In genomic region chr1:155721443-155721842, GRCm38 (mm10) we compare ENCODE assay signal across 8 mouse cellular contexts. TPM values are rescaled to one million over a fixed set of nuclear protein-coding genes. Genes with fewer than 3 reads are reported as not detected.
DNase-seq lines count a peak whose midpoint lies in the region; ATAC-seq and TF ChIP-seq lines count a peak whose summit lies in the region.
"Had no signal": no experiment of that assay in that cellular context is flagged by ENCODE, and none has a peak within 500 bp of the region (broad histone marks: within the 10 kb centered on the region; RNA-seq: fewer than 3 reads in every experiment).

No protein-coding gene starts in this region.

- no peak for ATAC-seq in heart, embryonic 11.5 days (replicated peaks; ENCODE audit: insufficient number of reproducible peaks, low FRiP score, low TSS enrichment)
- ATAC-seq in lung, postnatal 0 days, result no peak

- no peaks in the 10 kb centered on the region for H3K4me1 ChIP-seq in heart, embryonic 11.5 days (ENCODE audit: control insufficient read depth, insufficient read depth, low read length)
- no peaks in the 10 kb centered on the region for H3K4me1 ChIP-seq in spleen, adult 2 months (ENCODE audit: control insufficient read depth, insufficient read depth, insufficient read length)
- H3K4me1 ChIP-seq in lung, postnatal 0 days (ENCODE audit: insufficient read depth, low read depth, low read length), result no peaks in the 10 kb centered on the region

- peak; percentile 68 for DNase-seq in heart, postnatal 4 days
- no peak for DNase-seq in spleen, adult 2 months (ENCODE audit: low read depth in 1 of 2, low spot score in 2 of 2)
- no peak for DNase-seq in spleen, adult 18-20 months
- DNase-seq in cerebellum, adult 9-10 months, result peak; percentile 46
- peak; percentile 25 for DNase-seq in lung, postnatal 0 days (ENCODE audit: low spot score)
- no peak for DNase-seq in T-cell, adult 2 months (ENCODE audit: low spot score)

- H3K9ac ChIP-seq in heart, embryonic 11.5 days (ENCODE audit: low read depth, low read length), result no peak overlapping the region
- no peak overlapping the region for H3K9ac ChIP-seq in lung, postnatal 0 days (replicated peaks; ENCODE audit: low read depth)

- no peak for TF ChIP-seq EP300 in lung, postnatal 0 days (IDR thresholded peaks at IDR 0.05)

- no peaks in the 10 kb centered on the region for H3K9me3 ChIP-seq in heart, embryonic 11.5 days (replicated peaks; ENCODE audit: control insufficient read depth, low read length)
- H3K9me3 ChIP-seq in lung, postnatal 0 days (ENCODE audit: low read length), result no peaks in the 10 kb centered on the region

- H3K27me3 ChIP-seq in heart, embryonic 11.5 days (ENCODE audit: control insufficient read depth, insufficient read depth, low read length), result peaks cover 32% of the 10 kb centered on the region
- H3K27me3 ChIP-seq in spleen, adult 2 months (ENCODE audit: control insufficient read depth, insufficient read depth, low read length), result 0 out of 2 replicates have a peak, but pooled peaks cover 2% of the 10 kb centered on the region
- 0 out of 2 replicates have a peak, but pooled peaks cover 3% of the 10 kb centered on the region for H3K27me3 ChIP-seq in lung, postnatal 0 days (replicated peaks; ENCODE audit: insufficient read depth, low read length)

- 36% methylated on average over 8 of the region's 8 CpGs for WGBS in heart, embryonic 11.5 days (ENCODE audit: insufficient replicate concordance)
- WGBS in spleen, adult 2 months, result 38% methylated on average over 8 of the region's 8 CpGs
- 43% methylated on average over 8 of the region's 8 CpGs for WGBS in lung, postnatal 0 days

- no peak overlapping the region for H3K4me3 ChIP-seq in heart, embryonic 11.5 days (ENCODE audit: low read depth, low read length)
- no peak overlapping the region for H3K4me3 ChIP-seq in spleen, adult 2 months (ENCODE audit: extremely low read depth, insufficient read depth, insufficient read length)
- no peak overlapping the region for H3K4me3 ChIP-seq in lung, postnatal 0 days (ENCODE audit: low read depth, low read length)
- H3K4me3 ChIP-seq: megakaryocyte, embryonic 14.5 days had no signal

- no peaks in the 10 kb centered on the region for H3K36me3 ChIP-seq in heart, embryonic 11.5 days (ENCODE audit: control insufficient read depth, insufficient read depth, low read length)
- no peaks in the 10 kb centered on the region for H3K36me3 ChIP-seq in spleen, adult 2 months (ENCODE audit: control insufficient read depth, insufficient read depth, low read length)
- no peaks in the 10 kb centered on the region for H3K36me3 ChIP-seq in lung, postnatal 0 days (ENCODE audit: insufficient read depth, low read length)

- TF ChIP-seq POLR2A in spleen, adult 2 months (IDR thresholded peaks at IDR 0.05; ENCODE audit: low read depth, low read length), result no peak

- H3K27ac ChIP-seq in heart, embryonic 11.5 days (ENCODE audit: low read depth, low read length), result no peak overlapping the region
- no peak overlapping the region for H3K27ac ChIP-seq in spleen, adult 2 months (ENCODE audit: insufficient read depth, low read length)
- H3K27ac ChIP-seq in lung, postnatal 0 days (ENCODE audit: low read length), result no peak overlapping the region

- peak; percentile 3; the same call in 1 of the 2 replicates for TF ChIP-seq CTCF in spleen, adult 2 months (IDR thresholded peaks at IDR 0.05; ENCODE audit: extremely low read depth, insufficient read depth, insufficient read length, insufficient replicate concordance)
- peak; percentile 60 for TF ChIP-seq CTCF in lung, postnatal 0 days (IDR thresholded peaks at IDR 0.05)

- no peak overlapping the region for H3K4me2 ChIP-seq in heart, embryonic 11.5 days
- no peak overlapping the region for H3K4me2 ChIP-seq in lung, postnatal 0 days (replicated peaks; ENCODE audit: low read depth, low read length)

RNA-seq across cellular contexts. Expression of gene Lhx4, which starts 30.0 kb away (rescaled TPM):
- not detected for total RNA-seq in heart, postnatal 4 days (2021)
- polyA plus RNA-seq in heart, embryonic 11.5 days (2014; fragmentation: Nextera tagmentation; extraction: Ambion mirVana), result not detected in 2 replicates
- polyA plus RNA-seq in spleen, adult 2 months (2012; rRNA removed), result not detected in 2 replicates
- polyA plus RNA-seq in lung, postnatal 0 days (2015; fragmentation: Nextera tagmentation; extraction: Ambion mirVana), result not detected in 2 replicates

Comparison
In these comparisons a context has a peak if more than half of its experiments do, and no peak if none do; other contexts are left out.
1. DNase-seq: peak in heart, postnatal 4 days (single experiment), cerebellum, adult 9-10 months (single experiment) and lung, postnatal 0 days (single experiment); none in spleen, adult 2 months (0 of 2), spleen, adult 18-20 months (0 of 2) and T-cell, adult 2 months (single experiment).